Mouse (Mus musculus): ENCODE measurements around the gene Uba52. TPM values are rescaled to one million over a fixed set of nuclear protein-coding genes. Genes with fewer than 3 reads are reported as not detected.
A peak's percentile ranks its signal among the peaks of the same experiment; 100 is the strongest.

The Uba52 gene
- polyA plus RNA-seq, 1 experiment from 2014 or later: 933 TPM

DNA sequence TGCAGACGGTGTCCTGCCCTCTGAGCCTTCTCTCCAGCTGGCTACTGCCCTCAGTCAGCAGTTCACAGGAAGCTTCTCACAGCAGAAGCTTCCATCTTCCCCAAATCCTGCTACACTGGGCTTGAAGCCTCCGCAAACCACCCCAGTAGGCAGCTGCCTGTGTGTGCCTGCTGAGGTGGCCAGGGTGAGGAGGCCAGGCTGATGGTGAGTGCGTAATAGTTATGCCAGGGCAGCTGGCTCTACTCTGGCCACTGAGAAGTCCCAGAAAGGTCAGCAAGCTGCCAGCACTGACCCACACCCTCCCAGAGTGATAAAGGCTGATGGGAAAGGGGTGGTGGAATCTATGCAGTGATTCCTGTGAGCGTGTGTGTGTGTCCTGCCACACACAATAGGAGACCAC, 44.3 kb downstream of the Uba52 start:
- Histone ChIP-seq H3K27me3 (ENCODE audit: insufficient read depth, poor library complexity, severe bottlenecking) (no peaks in the 10 kb centered on the region), H3K36me3 (peaks cover 19% of the 10 kb centered on the region; the same call in 1 of the 2 replicates), H3K9me3 (no peaks in the 10 kb centered on the region), H3K27ac (peak overlapping the region; percentile 25; the same call in 1 of the 2 replicates), H3K4me3 (no peak overlapping the region), H3K4me1 (replicated peaks) (peaks cover 56% of the 10 kb centered on the region)
- DNase-seq (ENCODE audit: low spot score): no peak
- 82% methylated on average over 4 of the region's 4 CpGs for WGBS

DNA sequence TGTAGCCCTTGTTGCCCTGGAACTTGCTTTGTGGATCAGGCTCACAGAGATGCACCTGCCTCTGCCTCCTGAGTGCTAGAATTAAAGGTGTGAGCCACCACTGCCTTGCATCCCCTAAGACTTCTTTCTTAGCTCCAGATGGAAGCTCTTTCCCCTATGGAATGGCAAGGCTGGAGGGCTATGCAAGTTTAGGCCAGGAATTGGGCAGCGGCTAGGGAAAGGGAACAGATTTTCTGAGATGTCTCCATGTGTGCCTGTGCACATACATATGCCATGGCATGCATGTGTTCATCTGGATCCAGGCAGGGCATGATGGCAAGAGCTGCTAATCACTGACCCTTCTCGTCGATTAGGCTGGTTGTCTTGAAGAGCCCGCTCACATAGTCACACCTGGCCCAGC, 44.9 kb downstream of the Uba52 start:
- WGBS: 97% methylated on average over 4 of the region's 4 CpGs
- no peak for DNase-seq (ENCODE audit: low spot score)

DNA sequence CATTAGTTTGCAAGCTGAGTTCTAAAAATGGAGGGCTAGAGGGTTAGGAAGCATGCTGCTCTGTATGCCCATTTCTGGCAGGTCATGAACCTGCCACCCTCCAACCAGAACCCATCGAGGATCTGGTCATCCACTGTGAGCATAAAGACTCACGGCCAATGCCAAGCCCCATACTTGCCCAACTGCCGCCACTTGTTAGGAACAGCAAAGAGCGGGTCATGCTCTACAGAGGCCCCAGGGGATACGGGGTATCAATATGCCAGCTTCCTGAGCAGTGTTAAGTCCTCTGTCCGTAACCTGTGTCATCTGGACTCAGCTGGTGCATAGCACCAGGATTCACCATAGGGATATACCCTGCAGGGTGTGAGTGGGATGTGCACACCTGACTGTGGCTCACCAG, 46.4 kb downstream of the Uba52 start:
- Histone ChIP-seq H3K36me3 (peaks cover 16% of the 10 kb centered on the region; the same call in 1 of the 2 replicates), H3K27ac (no peak overlapping the region), H3K4me3 (no peak overlapping the region), H3K4me1 (replicated peaks) (peaks cover 45% of the 10 kb centered on the region), H3K27me3 (ENCODE audit: insufficient read depth, poor library complexity, severe bottlenecking) (no peaks in the 10 kb centered on the region), H3K9me3 (no peaks in the 10 kb centered on the region)
- WGBS: 87% methylated on average over 6 of the region's 6 CpGs
- DNase-seq (ENCODE audit: low spot score): no peak

More for the DNA sequence above, 44.9 kb downstream of the Uba52 start:
- H3K36me3 ChIP-seq: peaks cover 14% of the 10 kb centered on the region; the same call in 1 of the 2 replicates
- no peaks in the 10 kb centered on the region for H3K27me3 ChIP-seq (ENCODE audit: insufficient read depth, poor library complexity, severe bottlenecking)
- no peak overlapping the region for H3K27ac ChIP-seq
- H3K4me1 ChIP-seq (replicated peaks): peaks cover 56% of the 10 kb centered on the region
- no peaks in the 10 kb centered on the region for H3K9me3 ChIP-seq
- no peak overlapping the region for H3K4me3 ChIP-seq

DNA sequence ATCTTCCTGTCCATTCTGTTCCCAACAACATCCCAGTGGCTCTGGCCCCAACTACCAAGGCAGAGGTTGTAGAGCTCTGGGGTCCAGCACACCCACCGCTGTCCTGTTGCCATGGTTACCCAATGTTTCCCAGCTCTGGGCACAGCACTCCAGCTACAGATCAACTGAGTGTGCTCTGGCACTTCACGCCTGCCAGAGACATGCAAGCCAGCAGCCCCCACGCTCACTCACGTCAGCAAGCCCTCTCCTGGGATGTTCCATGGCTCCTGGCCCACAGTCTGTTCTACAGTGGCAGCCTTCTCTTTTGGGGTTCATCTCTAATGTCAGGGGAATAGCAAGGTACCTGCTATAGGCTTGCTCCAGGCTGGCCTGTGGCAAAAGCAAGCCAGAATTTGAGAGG, 47.3 kb downstream of the Uba52 start:
- no peak overlapping the region for H3K4me3 ChIP-seq
- no peak for DNase-seq (ENCODE audit: low spot score)
- peaks cover 16% of the 10 kb centered on the region; the same call in 1 of the 2 replicates for H3K36me3 ChIP-seq
- no peaks in the 10 kb centered on the region for H3K27me3 ChIP-seq (ENCODE audit: insufficient read depth, poor library complexity, severe bottlenecking)
- WGBS: 83% methylated on average over 4 of the region's 4 CpGs
- H3K9me3 ChIP-seq: no peaks in the 10 kb centered on the region
- no peak overlapping the region for H3K27ac ChIP-seq
- peaks cover 40% of the 10 kb centered on the region for H3K4me1 ChIP-seq (replicated peaks)

DNA sequence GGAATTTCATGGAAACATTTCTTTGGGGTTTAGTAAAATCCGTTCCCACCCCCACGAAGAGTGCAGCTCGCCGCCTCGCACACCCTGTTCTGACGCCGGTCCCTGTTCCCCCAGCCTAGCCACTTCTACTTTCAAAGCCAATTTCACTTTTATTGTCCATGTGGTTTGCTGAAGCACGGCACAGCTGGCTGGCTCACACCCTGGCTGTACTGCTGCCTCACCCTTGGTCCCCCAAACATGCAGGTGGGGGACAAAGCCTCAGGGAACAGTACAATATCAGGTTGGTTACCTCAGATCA, 48.1 kb downstream of the Uba52 start:
- Histone ChIP-seq H3K9me3 (no peaks in the 10 kb centered on the region), H3K27ac (no peak overlapping the region), H3K4me3 (no peak overlapping the region), H3K27me3 (ENCODE audit: insufficient read depth, poor library complexity, severe bottlenecking) (no peaks in the 10 kb centered on the region), H3K4me1 (replicated peaks) (peaks cover 32% of the 10 kb centered on the region), H3K36me3 (peaks cover 16% of the 10 kb centered on the region; the same call in 1 of the 2 replicates)
- WGBS: 90% methylated on average over 8 of the region's 8 CpGs
- no peak for DNase-seq (ENCODE audit: low spot score)

DNA sequence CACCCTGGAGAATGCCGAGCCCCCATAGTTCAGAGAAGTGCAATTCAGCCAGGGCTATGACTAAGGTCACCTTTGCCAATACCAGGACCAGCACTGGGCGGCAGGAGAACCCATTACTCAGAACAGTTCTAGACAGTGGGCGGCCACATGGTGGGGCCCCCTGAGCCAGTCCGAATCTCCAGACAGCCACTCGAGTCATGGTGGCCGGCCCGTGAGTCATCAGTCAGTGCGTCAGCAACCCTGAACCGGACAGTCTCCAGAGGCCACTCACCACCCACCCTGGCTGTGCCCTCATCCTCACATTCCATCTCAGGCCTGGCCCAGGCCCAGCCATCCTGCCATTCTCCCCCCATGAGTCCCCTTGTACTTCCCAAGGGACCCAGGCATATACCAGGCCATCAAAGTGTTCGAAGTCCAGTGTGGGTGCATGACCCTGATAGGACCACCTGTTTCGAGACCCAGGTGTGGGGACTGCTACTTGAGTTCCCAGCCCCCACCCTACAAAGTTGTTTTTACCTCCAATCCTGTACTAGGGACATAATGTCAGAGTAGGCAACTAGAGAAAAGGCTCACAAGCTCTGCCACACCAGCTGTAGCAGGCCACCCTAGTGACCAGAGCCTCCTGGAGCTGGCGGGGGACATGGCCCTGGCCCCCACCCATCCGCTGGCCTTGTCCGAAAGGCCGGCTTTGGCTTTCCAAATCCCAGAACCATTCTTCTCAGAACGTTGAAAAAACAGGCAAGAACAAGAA, 48.7 kb downstream of the Uba52 start:
- no peaks in the 10 kb centered on the region for H3K27me3 ChIP-seq (ENCODE audit: insufficient read depth, poor library complexity, severe bottlenecking)
- H3K4me1 ChIP-seq (replicated peaks): peaks cover 27% of the 10 kb centered on the region
- peaks cover 16% of the 10 kb centered on the region; the same call in 1 of the 2 replicates for H3K36me3 ChIP-seq
- no peak overlapping the region for H3K4me3 ChIP-seq
- no peak for DNase-seq (ENCODE audit: low spot score)
- 95% methylated on average over 16 of the region's 16 CpGs for WGBS
- no peak overlapping the region for H3K27ac ChIP-seq
- H3K9me3 ChIP-seq: no peaks in the 10 kb centered on the region

DNA sequence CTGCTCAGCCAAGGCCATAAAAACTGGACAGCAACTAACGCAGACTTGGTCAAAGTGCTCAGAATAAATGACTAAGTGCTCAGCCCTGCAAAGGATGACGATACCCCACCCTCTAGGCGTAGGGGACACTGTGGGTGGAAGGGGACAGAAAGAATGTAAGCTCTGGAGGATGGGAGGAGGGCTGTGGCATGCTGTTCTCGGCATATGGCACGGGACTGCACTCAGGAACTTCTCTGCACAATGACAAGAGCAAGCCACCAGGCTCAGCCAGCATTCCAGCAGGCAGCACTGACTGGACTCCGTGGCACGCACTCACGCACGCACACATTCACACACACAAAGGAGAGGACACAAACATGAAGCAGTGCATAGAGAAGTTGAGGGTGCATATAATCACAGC, 50.0 kb downstream of the Uba52 start:
- Histone ChIP-seq H3K9me3 (no peaks in the 10 kb centered on the region), H3K4me1 (replicated peaks) (peaks cover 15% of the 10 kb centered on the region; the same call in 1 of the 2 replicates), H3K36me3 (peaks cover 8% of the 10 kb centered on the region; the same call in 1 of the 2 replicates), H3K27ac (no peak overlapping the region), H3K4me3 (no peak overlapping the region), H3K27me3 (ENCODE audit: insufficient read depth, poor library complexity, severe bottlenecking) (no peaks in the 10 kb centered on the region)
- 82% methylated on average over 9 of the region's 9 CpGs for WGBS
- DNase-seq (ENCODE audit: low spot score): no peak

DNA sequence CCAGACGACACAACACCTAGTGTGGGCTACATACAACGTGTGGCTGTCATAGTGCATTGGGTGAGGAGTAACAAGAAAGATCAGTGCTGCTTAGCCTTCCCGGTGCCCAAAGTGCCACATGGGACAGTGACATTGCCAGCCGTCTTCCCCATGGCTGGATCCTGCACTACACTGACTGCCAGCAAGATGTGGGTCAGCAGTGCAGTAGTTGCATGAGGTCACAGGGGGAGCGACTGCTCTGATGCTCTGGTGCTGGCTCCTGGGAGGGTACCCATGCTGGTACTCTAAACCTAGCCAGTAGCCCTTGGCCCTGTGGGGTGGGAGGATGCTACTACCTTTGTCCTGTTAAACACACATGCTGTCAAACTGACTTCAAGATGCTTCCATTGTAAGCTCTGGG, 50.4 kb downstream of the Uba52 start:
- Histone ChIP-seq H3K4me3 (no peak overlapping the region), H3K36me3 (peaks cover 7% of the 10 kb centered on the region; the same call in 1 of the 2 replicates), H3K4me1 (replicated peaks) (peaks cover 15% of the 10 kb centered on the region; the same call in 1 of the 2 replicates), H3K27me3 (ENCODE audit: insufficient read depth, poor library complexity, severe bottlenecking) (no peaks in the 10 kb centered on the region), H3K9me3 (no peaks in the 10 kb centered on the region), H3K27ac (no peak overlapping the region)
- whole genome bisulfite sequencing: 92% methylated on average over 5 of the region's 5 CpGs
- DNase-seq (ENCODE audit: low spot score): no peak

DNA sequence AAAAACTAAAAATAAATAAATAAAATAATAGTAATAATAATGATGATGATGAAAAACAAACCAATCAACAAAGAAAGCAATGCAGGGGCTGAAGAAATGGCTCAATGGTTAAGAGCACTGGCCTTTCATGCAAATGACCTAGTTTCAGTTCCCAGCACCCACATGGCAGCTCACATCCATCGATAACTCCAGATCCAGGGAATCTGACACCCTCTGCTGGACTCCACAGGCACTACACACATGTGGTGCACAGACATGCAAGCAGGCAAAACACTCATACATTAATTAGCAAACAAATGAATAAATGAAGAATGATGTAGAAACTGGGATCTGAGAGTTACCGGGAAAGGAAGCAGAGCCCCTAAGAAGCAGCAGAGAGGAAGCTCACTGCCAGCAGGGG, 51.0 kb downstream of the Uba52 start:
- Histone ChIP-seq H3K27ac (no peak overlapping the region), H3K36me3 (peaks cover 7% of the 10 kb centered on the region; the same call in 1 of the 2 replicates), H3K9me3 (no peaks in the 10 kb centered on the region), H3K4me1 (replicated peaks) (peaks cover 15% of the 10 kb centered on the region; the same call in 1 of the 2 replicates), H3K27me3 (ENCODE audit: insufficient read depth, poor library complexity, severe bottlenecking) (no peaks in the 10 kb centered on the region), H3K4me3 (no peak overlapping the region)
- 97% methylated on average over 2 of the region's 2 CpGs for WGBS
- no peak for DNase-seq (ENCODE audit: low spot score)

DNA sequence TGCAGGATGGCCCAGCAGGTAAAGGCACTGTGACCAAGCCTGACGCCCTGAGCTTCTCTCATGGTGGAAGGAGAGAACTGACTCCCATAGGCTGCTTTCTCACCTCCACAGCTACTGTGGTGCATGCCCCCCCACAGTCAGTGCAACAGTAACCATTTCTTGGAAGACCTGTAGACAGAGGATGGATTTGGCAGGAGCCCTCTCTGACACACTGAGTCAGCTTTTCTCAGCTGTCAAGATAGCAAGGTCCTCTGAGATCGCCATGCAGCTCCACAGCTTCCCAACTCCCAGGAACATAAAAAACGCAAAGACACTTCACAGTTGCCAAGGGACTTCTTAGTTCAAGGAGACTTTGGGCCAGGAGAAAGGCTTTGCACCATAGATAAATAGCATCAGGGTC, 52.1 kb downstream of the Uba52 start:
- WGBS: 84% methylated on average over 3 of the region's 3 CpGs
- peaks cover 12% of the 10 kb centered on the region; the same call in 1 of the 2 replicates for H3K4me1 ChIP-seq (replicated peaks)
- no peak overlapping the region for H3K4me3 ChIP-seq
- H3K27me3 ChIP-seq (ENCODE audit: insufficient read depth, poor library complexity, severe bottlenecking): peaks cover 8% of the 10 kb centered on the region; the same call in 1 of the 2 replicates
- no peaks in the 10 kb centered on the region for H3K9me3 ChIP-seq
- no peak overlapping the region for H3K27ac ChIP-seq
- peaks cover 7% of the 10 kb centered on the region; the same call in 1 of the 2 replicates for H3K36me3 ChIP-seq
- DNase-seq (ENCODE audit: low spot score): no peak

Other genes with a start within 250 kb of the Uba52 start
- 107 and 108 TPM in 2 replicates for gene Homer3, start 228.0 kb downstream of the Uba52 start, polyA plus RNA-seq (2016; fragmentation: Nextera tagmentation; extraction: Ambion mirVana)
- 54.4 and 54.8 TPM in 2 replicates for gene Ddx49, start 208.3 kb downstream of the Uba52 start, polyA plus RNA-seq (2016; fragmentation: Nextera tagmentation; extraction: Ambion mirVana)
- gene Cope, start 208.3 kb downstream of the Uba52 start, polyA plus RNA-seq (2016; fragmentation: Nextera tagmentation; extraction: Ambion mirVana): 324 and 329 TPM in 2 replicates
- 3.0 and 7.3 TPM in 2 replicates for gene Cers1, start 195.0 kb downstream of the Uba52 start, polyA plus RNA-seq (2016; fragmentation: Nextera tagmentation; extraction: Ambion mirVana)
- 2.9 and 4.3 TPM in 2 replicates for gene Gdf1, start 181.0 kb downstream of the Uba52 start, polyA plus RNA-seq (2016; fragmentation: Nextera tagmentation; extraction: Ambion mirVana)
- gene Upf1, start 157.5 kb downstream of the Uba52 start, polyA plus RNA-seq (2016; fragmentation: Nextera tagmentation; extraction: Ambion mirVana): 19.0 and 25.0 TPM in 2 replicates
- 0.27 and 0.38 TPM in 2 replicates for gene Comp, start 137.2 kb downstream of the Uba52 start, polyA plus RNA-seq (2016; fragmentation: Nextera tagmentation; extraction: Ambion mirVana)
- 14.8 and 16.7 TPM in 2 replicates for gene Crtc1, start 71.2 kb downstream of the Uba52 start, polyA plus RNA-seq (2016; fragmentation: Nextera tagmentation; extraction: Ambion mirVana)
- gene Klhl26, start 33.8 kb downstream of the Uba52 start, polyA plus RNA-seq (2016; fragmentation: Nextera tagmentation; extraction: Ambion mirVana): 18.5 and 19.1 TPM in 2 replicates
- gene Tmem59l, start 23.4 kb downstream of the Uba52 start, polyA plus RNA-seq (2016; fragmentation: Nextera tagmentation; extraction: Ambion mirVana): 11.1 and 11.5 TPM in 2 replicates
- 4.5 and 10.3 TPM in 2 replicates for gene Crlf1, start 17.6 kb downstream of the Uba52 start, polyA plus RNA-seq (2016; fragmentation: Nextera tagmentation; extraction: Ambion mirVana)
- 131 and 148 TPM in 2 replicates for gene Rex1bd, start 4.0 kb downstream of the Uba52 start, polyA plus RNA-seq (2016; fragmentation: Nextera tagmentation; extraction: Ambion mirVana)
- 311 and 360 TPM in 2 replicates for gene Fkbp8, start 16.9 kb upstream of the Uba52 start, polyA plus RNA-seq (2016; fragmentation: Nextera tagmentation; extraction: Ambion mirVana)
- 54.3 and 57.7 TPM in 2 replicates for gene Kxd1, start 17.2 kb upstream of the Uba52 start, polyA plus RNA-seq (2016; fragmentation: Nextera tagmentation; extraction: Ambion mirVana)
- 20.5 and 22.4 TPM in 2 replicates for gene Ell, start 28.7 kb upstream of the Uba52 start, polyA plus RNA-seq (2016; fragmentation: Nextera tagmentation; extraction: Ambion mirVana)
- 158 and 159 TPM in 2 replicates for gene Isyna1, start 83.6 kb upstream of the Uba52 start, polyA plus RNA-seq (2016; fragmentation: Nextera tagmentation; extraction: Ambion mirVana)
- gene Ssbp4, start 98.1 kb upstream of the Uba52 start, polyA plus RNA-seq (2016; fragmentation: Nextera tagmentation; extraction: Ambion mirVana): 84.4 and 117 TPM in 2 replicates
- gene Lrrc25, start 105.4 kb upstream of the Uba52 start, polyA plus RNA-seq (2016; fragmentation: Nextera tagmentation; extraction: Ambion mirVana): 1.1 and 1.6 TPM in 2 replicates
- not detected in 2 replicates for gene Gdf15, start 121.7 kb upstream of the Uba52 start, polyA plus RNA-seq (2016; fragmentation: Nextera tagmentation; extraction: Ambion mirVana)
- gene Pgpep1, start 149.6 kb upstream of the Uba52 start, polyA plus RNA-seq (2016; fragmentation: Nextera tagmentation; extraction: Ambion mirVana): 87.4 and 141 TPM in 2 replicates
- 344 and 354 TPM in 2 replicates for gene Lsm4, start 162.4 kb upstream of the Uba52 start, polyA plus RNA-seq (2016; fragmentation: Nextera tagmentation; extraction: Ambion mirVana)
- gene Jund, start 188.1 kb upstream of the Uba52 start, polyA plus RNA-seq (2016; fragmentation: Nextera tagmentation; extraction: Ambion mirVana): 64.6 and 128 TPM in 2 replicates
- 0.07 TPM in 1 of 2 replicates, not detected in the other for gene Iqcn, start 192.7 kb upstream of the Uba52 start, polyA plus RNA-seq (2016; fragmentation: Nextera tagmentation; extraction: Ambion mirVana)
- not detected in 2 replicates for gene Gm3336, start 207.7 kb upstream of the Uba52 start, polyA plus RNA-seq (2016; fragmentation: Nextera tagmentation; extraction: Ambion mirVana)
- 0.63 and 0.69 TPM in 2 replicates for gene Pde4c, start 212.9 kb upstream of the Uba52 start, polyA plus RNA-seq (2016; fragmentation: Nextera tagmentation; extraction: Ambion mirVana)
- 24.8 and 70.3 TPM in 2 replicates for gene Rab3a, start 243.9 kb upstream of the Uba52 start, polyA plus RNA-seq (2016; fragmentation: Nextera tagmentation; extraction: Ambion mirVana)

Data from hindbrain, embryonic 10.5 days (tissue).